Mouse (Mus musculus): ENCODE measurements at regions not wholly inside any gene's neighbourhood (a gene's known extent, or its start where the extent isn't known, plus 50 kb on each side); places are given as distances from the start of the nearest gene placed in this dataset.

GRCm38 (mm10) chr11:114122175-114122574, 55.3 kb upstream of the Sdk2 start:
- Histone ChIP-seq H3K4me3 (no peak overlapping the region), H3K27ac (no peak overlapping the region)
- no peak for DNase-seq (ENCODE audit: low spot score in 2 of 2)
- no peak for TF ChIP-seq CTCF (conservative IDR thresholded peaks at IDR 0.05)

- no peak for TF ChIP-seq CTCF (conservative IDR thresholded peaks at IDR 0.05)
- H3K27ac ChIP-seq: no peak overlapping the region
- H3K4me3 ChIP-seq: no peak overlapping the region
- DNase-seq (ENCODE audit: low spot score in 2 of 2): no peak
These were observed 52.3 kb upstream of the Sdk2 start for GRCm38 (mm10) chr11:114119135-114119534.
